Mouse (Mus musculus): ENCODE results near the gene Cage1.

- TF ChIP-seq POLR2AphosphoS5 (IDR thresholded peaks at IDR 0.05; ENCODE audit: insufficient replicate concordance, low read depth, low read length): no peak
- no peak for TF ChIP-seq CTCF (IDR thresholded peaks at IDR 0.05; ENCODE audit: low read depth, low read length)
- TF ChIP-seq GATA1 (IDR thresholded peaks at IDR 0.05; ENCODE audit: borderline replicate concordance, low read length): no peak
These were observed 28.9 kb downstream of the Cage1 start for GRCm38 (mm10) chr13:38007972-38008371.
